Mouse (Mus musculus) hematopoietic stem cell, adult 5-6 weeks (primary cell): ENCODE results near the gene Oat. TPM values are rescaled to one million over a fixed set of nuclear protein-coding genes. Genes with fewer than 3 reads are reported as not detected.

Experiments used
- ATAC-seq, 2 experiments: fragments of 125-278 bp in 1 of 2; replicated peaks in 1 of 2; 2 replicates each; pipeline ENCODE4 v1.8.0; 2016 to 2017; ENCODE audit warnings: inconsistent platforms in 2 of 2, mild to moderate bottlenecking in 2 of 2, moderate number of reproducible peaks in 2 of 2, low read depth in 1 of 2, moderate TSS enrichment in 1 of 2; ENCODE audit not compliant: low FRiP score in 2 of 2, poor library complexity in 2 of 2, severe bottlenecking in 2 of 2, insufficient read depth in 1 of 2, low TSS enrichment in 1 of 2
- total RNA-seq: library from RNA; stranded (forward); fragments of 172-1452, 232-1000 nt; gene quantifications from 2 replicates; pipeline ENCODE4 v1.2.3, GENCODE M21; 2017

The Oat gene
- total RNA-seq, 1 experiment from 2014 or later: 90.0 TPM

DNA sequence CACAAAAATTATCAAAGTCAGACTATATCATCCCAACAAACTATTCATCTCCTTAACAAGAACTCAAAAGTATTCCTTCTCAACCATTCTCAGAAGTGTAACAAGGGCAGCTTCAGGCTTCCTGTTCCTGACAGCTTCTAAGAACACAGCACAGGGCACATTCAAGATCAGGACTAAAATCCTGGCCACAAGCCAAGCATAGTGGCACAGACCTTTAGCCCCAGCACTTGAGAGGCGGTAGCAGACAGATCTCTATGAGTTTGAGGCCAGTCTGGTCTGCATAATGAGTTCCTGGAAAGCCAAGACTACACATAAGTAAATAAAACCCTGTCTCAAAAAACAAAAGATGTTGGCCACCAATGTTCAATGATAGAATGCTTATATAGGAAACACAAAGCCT, 10.4 kb downstream of the Oat start:
- ATAC-seq: 0 out of 4 replicates have a peak, but pooled peaks of 1 of the 2 experiments have one; percentile 35

DNA sequence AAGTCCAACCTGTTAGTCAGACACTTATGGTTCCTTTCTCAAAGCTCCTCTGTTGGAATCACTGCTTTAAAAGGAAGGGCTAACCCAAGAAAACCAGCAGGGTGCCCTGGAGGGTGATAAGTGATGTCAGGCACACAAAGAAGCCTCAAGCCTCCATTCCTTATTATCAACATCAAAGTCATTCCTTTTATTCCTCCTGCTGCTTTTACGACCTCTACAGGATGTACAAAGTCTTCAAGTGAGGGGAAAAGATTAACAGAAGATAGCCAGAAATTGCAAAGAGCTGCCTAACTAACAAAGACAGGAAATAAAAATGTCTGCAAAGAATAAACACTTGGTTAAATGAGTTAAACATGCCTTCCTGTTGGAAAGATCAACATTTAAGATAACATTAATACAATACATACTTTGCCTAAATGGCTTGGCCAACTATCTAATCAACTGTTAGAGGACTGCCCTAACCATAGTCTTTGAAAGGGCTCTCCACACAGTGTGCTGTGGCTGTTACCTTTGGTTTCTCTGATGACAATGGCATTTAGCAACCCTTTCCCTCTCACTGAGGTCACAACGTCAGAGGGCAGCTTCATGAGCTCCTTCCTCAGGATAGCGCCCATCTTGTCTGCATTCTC, 16.9 kb downstream of the Oat start:
- no peak for ATAC-seq

DNA sequence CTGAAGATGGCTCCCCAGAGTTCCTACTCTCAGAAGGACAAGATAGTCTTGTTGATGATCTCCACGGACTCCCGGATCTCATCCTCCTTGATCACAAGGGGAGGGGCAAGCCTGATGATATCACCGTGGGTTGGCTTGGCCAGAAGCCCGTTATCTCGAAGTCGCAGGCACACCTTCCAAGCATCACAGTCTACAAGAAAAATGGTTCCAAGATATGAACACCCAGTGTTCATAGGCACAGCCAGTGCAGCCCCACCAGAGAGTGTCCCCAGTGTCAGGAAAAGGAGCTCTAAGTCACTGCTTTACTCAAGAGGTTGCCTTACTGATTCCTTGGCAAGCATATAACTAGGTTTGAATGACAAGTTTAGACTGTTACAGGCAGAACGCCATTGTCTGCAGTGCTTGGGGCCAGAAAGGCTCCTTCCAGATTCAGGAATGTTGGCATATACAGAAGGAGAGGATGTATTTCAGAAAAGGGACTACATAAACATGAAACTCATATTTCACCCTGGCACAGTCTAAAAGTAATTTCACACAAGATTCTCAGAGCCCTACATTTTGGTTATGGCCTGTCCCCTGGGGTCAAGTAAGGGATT, 18.0 kb downstream of the Oat start:
- no peak; a peak in 1 of 4 replicates for ATAC-seq

DNA sequence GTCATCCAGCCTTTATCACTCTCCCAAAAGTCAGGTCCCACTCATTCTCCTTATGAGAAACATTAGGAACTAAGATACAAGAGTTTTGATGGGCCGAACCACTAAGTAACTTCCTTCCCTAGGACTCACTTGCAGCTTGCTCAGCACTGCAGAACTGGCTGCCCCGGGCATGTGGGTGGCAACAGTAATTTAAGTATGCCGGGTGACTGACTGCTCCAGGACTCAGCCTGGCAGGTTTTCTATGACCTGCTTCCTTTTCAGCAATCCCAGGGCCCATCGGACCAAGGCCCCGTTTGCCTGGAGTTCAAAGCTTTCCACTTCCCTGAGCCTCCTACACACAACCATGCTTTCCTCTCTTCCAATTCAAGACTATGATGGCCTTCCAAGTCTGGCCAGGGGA, 19.6 kb downstream of the Oat start:
- ATAC-seq: no peak

DNA sequence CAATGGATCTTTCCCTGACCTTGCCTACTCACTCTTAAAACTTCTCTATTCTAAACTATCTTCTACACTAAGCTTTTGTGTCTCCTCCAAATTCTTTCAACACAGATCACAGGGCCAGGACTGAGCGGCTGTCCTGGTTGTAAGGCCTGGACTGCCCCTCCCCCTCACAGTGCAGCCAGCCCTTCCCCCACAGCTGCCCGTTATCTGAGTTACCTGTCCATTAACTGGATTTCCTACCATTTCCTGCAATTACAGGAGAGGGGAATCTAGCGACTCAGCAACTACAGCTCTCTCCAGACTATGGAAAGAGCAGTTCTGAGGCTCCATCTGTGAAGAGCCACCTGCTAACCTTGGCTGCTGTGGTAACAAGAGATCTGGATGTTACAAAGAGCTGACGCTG, 20.3 kb downstream of the Oat start:
- no peak for ATAC-seq

DNA sequence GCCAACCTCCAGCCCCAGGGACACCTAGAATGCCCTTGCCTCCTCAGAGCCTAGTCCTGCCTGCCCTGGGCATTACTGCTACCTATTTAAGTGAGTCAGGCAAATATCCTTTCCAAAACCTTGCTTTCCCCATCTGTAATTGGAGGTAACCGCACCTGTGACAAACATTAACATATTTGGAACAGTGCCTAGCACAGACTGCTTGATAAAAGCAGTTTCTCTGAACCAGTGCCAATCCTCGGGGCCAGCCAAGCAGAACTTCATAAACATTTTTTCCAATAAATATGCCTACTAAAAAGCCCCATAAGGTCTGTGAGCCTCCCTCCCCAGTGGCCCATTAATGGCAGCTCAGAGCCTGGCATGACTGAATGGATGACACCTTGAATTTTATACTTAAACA, 22.1 kb downstream of the Oat start:
- ATAC-seq: no peak

DNA sequence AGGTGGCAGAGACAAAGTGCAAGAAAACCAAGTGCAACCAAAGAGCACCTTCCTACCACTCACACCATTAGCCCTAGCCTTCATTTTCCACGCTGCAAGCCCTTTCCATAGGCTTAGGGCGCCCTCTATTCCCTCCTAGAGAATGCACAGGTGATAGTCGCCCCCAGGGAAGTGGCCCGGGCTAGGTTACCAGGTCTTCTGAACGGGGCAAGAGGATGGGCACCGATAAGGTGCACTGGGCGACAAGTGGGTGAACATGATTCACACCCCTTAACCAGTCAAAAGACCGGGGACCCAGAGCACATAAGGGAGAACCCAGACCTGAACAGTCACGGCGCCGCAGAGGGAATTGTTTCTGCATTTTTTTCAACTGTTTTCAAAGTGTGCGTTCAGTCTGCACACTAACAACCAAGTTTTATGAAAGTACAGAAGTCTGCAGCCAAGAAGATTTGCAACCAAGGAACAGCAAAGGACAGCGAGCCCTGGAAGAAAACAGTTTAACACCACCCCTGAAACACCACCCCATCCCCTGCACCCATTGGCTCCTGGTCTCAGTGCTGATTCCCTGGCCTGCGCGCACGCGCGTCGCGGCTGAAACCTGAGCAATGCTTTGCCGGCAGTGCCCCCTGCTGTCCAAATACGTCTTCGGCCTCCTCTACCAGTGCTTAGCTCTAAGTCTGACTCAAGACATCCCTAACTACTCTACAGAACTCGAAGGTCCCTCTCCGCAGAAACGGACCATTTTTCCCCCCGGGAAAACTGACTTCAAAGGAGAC, 24.7 kb downstream of the Oat start:
- ATAC-seq: peak; percentile 94 to 95

DNA sequence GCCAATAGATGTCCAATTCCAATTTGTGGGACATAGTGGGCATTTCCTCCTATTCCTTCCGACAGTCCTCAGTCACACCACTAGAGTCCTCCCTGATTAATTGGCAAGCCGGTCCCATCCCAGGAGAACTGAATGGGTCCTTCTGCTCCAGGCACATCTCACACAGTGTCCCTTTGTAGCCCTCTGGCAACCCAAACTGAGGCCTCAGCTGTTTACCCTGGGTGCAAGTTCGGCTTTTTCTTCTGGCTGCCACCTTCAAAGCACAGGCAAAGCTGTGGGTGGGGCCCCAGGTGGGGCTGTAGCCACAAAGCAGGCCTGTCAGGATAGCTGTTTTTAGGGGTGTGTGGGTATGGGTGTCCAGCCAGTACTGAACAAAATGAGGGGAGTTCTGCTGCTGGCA, 29.1 kb downstream of the Oat start:
- ATAC-seq: no peak

DNA sequence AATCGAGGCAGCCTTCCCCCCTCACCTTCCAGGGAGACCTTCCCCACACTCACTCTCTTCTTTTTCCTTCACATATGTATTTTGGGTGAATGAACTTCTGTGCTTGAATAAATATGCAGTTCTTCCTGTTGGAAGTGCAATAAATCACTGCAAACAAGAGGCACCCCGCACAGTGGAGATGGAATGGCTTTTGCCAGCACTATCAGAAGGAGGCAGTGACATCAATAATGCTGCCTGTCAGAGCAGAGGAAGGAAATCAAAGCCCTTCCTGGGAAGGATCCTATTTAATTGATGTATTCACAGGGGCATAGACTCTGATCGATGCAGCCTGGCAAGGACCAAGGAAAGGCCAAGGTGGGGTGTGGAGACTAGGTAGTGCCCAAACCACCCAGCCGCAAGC, 33.8 kb downstream of the Oat start:
- ATAC-seq: no peak

DNA sequence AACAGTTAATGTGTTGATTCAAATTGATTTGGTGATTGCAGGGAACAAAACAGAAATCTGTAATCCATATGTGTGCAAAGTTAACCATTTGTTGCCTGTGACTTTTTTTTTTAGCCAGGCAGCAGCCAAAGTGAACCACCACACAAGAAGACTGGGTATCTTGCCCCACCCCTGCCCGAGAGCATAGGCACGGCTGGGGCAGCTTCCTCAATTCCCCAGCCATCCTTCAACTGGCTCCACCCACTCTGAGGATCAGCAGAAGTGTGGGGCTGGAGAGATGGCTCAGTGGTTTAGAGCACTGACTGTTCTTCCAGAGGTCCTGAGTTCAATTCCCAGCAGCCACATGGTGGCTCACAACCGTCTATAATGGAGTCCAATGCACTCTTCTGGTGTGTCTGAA, 34.6 kb downstream of the Oat start:
- peak; percentile 69; a peak in 2 of 4 replicates for ATAC-seq

DNA sequence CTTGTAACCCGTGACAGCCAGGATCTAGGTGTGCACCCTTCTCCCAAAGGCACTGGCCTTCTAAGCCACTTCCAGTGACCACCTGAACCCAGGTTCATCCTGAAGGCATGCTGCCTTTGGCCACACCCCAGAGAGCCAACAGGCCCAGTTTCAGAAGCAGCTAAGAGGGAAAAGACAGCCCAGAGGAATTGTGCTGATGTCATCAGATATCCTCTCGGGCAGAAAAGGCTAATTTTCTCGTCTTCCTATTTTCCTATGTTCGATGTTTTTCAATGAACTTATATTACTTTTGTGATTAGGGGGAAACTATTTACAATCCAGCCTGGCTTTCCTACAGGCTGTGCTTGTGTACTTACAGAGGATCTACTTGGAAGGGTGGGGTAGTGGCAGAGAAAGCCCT, 35.6 kb downstream of the Oat start:
- ATAC-seq: no peak

DNA sequence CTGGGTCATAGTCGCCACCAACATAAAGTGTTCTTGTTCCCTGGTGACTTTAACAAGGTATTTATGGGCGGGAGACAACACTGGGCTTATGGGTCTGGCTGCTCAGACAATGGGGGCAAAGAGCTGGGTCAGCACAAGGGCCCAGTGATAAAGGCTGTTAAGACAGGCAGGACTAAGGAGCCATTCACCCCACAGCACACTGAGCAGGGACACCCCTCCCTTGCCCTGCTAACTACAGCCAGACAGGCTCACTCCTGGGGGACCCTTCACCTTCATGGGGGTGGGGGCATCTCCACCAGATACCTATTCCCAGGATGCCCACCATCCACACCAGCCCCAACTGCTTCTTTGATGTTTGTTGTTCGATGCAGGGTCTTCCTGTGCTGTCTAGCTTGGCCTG, 47.0 kb downstream of the Oat start:
- no peak for ATAC-seq

DNA sequence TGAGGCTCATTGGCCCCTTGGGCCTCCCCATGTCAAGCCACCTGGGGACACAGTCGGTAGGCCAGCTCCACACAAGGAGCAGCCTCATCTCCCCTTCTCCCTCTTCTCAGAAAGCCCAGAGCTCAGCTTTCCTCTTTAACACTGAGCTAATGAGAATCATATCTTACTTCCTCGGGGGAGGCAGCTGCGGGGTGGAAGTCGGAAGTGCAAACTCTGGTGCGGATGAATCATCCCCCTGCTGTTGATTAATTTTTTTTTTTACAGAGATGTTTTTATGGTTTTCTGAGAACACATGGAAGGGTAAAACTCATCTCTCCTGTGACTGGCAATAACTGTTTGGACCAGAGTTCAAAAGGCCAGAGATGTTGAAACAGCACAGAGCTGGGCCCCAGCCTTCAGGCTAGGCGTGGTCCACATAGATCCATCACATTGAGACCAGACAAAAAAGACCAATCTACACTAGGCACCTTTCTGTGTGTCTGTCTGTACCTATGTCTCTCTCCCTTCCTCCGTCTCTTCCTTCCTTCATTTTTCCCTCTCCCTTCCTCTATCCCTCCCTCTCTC, 62.7 kb downstream of the Oat start:
- ATAC-seq: no peak

DNA sequence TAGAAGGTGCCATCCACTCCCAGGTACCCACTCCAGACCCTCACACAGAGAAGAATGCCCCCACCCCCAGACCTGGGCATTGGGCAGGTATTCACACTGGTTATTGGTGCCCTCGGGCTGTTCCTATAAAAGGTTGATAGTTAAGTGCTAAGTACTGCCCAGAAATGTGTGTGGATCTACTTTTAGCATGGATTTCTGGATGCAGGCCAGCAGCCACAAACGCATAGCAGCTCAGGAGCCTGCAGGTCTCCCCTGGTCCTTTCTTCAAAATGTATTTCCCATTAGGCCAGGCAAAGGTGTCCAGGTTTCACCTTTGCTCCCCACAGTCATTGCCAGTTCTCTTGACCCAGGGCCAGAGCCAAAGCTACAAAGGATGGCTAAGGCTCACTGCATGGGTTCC, 67.1 kb downstream of the Oat start:
- no peak for ATAC-seq

Other genes with a start within 250 kb of the Oat start
- gene Nkx1-2, start 23.2 kb upstream of the Oat start, total RNA-seq: not detected in 2 replicates
- gene Lhpp, start 34.2 kb upstream of the Oat start, total RNA-seq: 7.9 and 10.1 TPM in 2 replicates
- gene Fam53b, start 237.5 kb upstream of the Oat start, total RNA-seq: 12.9 and 15.6 TPM in 2 replicates